Mouse (Mus musculus) embryonic facial prominence, embryonic 12.5 days (tissue): Measurements from ENCODE around the gene Tsr2. TPM values are rescaled to one million over a fixed set of nuclear protein-coding genes. Genes with fewer than 3 reads are reported as not detected.

Experiments used
- ATAC-seq: fragments of 200-750 bp; cut with Nextera tagmentation; 2 replicates; pipeline ENCODE4 v1.8.0; 2017; ENCODE audit not compliant: insufficient number of reproducible peaks, insufficient read depth, low FRiP score, low TSS enrichment
- H3K27ac ChIP-seq: fragments of 300-500 bp; sonication (generic); 2 replicates; pipeline ENCODE4 v1.5.1; 2016; ENCODE audit warnings: mild to moderate bottlenecking
- H3K27me3 ChIP-seq: fragments of 300-500 bp; sonication (generic); 2 replicates; pipeline ENCODE4 v1.6.1; 2016; ENCODE audit warnings: mild to moderate bottlenecking, moderate library complexity
- H3K36me3 ChIP-seq: fragments of 300-500 bp; sonication (generic); 2 replicates; pipeline ENCODE4 v1.6.1; 2016; ENCODE audit warnings: mild to moderate bottlenecking
- H3K4me1 ChIP-seq: fragments of 300-500 bp; sonication (generic); 2 replicates; pipeline ENCODE4 v1.6.1; 2016
- H3K4me2 ChIP-seq: fragments of 300-500 bp; sonication (generic); replicated peaks from 2 replicates; pipeline ENCODE4 v1.6.1; 2016; ENCODE audit warnings: mild to moderate bottlenecking, moderate library complexity
- H3K4me3 ChIP-seq: fragments of 300-500 bp; sonication (generic); 2 replicates; pipeline ENCODE4 v1.5.1; 2016; ENCODE audit warnings: mild to moderate bottlenecking
- H3K9ac ChIP-seq: fragments of 300-500 bp; sonication (generic); 2 replicates; pipeline ENCODE4 v1.6.1; 2016; ENCODE audit warnings: mild to moderate bottlenecking, moderate library complexity
- H3K9me3 ChIP-seq: fragments of 300-500 bp; sonication (generic); 2 replicates; pipeline ENCODE4 v1.6.1; 2016; ENCODE audit warnings: mild to moderate bottlenecking, moderate library complexity
- WGBS: fragments of 180-500 bp; shearing (Covaris S2); methylation state at CpG from one replicate; pipeline ENCODE4 v1.1.7; 2016; 5-methylcytosine and 5-hydroxymethylcytosine counted together
- polyA plus RNA-seq: library from polyadenylated mRNA; unstranded; fragments of >200 nt; fragmentation: Nextera tagmentation; extraction: Ambion mirVana; gene quantifications from 2 replicates; pipeline ENCODE4 v1.2.1, GENCODE M21; 2016

The Tsr2 gene
- polyA plus RNA-seq, 1 experiment from 2014 or later, result 47.8 TPM

DNA sequence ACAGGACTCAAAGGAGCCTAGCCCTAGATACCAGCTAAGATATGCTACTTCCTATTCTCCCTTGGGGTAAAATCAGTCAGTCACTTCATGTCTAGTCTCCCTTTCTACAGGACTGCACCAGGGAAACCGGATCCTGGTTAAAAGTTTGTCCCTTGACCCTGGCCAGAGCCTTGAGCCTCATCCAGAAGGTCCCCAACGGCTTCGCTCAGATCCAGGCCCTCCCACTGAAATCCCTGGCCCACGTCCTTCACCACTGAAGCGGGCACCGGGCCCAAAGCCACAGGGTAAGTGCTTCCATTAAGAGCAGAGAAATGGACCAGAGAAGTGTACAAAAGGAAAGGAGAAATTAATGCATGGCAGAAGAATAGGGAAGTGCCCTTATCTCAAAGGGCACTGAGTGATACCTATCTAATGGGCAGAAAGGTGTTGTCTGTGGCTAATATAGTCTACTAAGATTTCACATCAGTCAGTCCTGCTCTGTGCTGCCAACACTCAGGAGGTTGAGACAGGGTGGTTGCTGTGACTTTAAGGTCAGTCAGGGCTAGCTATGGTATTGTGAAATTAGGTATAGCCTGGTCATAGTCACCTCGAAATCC is 30.2 kb downstream of the Tsr2 start:
- H3K4me2 ChIP-seq, result no peak overlapping the region
- peaks cover 35% of the 10 kb centered on the region for H3K36me3 ChIP-seq
- H3K4me3 ChIP-seq, result no peak overlapping the region
- H3K27ac ChIP-seq, result no peak overlapping the region
- no peaks in the 10 kb centered on the region for H3K4me1 ChIP-seq
- no peak overlapping the region for H3K9ac ChIP-seq
- H3K9me3 ChIP-seq, result no peaks in the 10 kb centered on the region
- H3K27me3 ChIP-seq, result no peaks in the 10 kb centered on the region
- no peak for ATAC-seq
- 86% methylated on average over 7 of the region's 7 CpGs for WGBS

DNA sequence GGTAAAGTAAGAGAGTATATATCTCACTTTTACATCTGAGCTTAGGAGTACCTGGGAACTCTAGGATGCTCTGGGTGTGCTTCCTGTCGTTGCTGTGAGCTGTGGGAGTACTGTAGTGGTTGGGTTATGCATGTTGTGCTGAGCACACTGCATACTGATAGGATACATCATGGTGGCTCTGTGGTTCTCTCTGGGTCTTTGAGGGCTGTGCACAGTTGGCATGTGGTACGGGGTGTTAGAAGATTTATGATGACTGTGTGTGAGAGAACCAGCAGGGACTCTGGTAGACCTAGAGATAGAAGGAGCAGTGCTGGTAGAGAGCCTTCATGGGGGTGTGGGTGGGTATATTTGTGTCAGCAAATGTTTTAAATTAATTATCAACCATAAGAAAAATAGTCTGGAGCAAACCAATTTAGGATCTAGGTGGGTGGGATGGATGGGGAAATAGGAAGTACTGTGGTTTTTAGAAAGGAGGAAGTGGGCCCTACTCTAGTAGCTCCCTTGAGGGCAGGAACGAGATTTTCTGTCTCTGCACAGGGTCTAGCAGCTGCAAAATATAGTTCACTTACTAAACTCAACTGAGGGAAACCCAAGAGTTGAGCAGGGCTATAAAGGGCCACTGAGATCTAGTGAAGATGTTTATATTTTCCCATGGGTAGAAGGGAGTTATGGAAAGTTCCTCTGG is 34.6 kb downstream of the Tsr2 start:
- Histone ChIP-seq H3K4me1 (no peaks in the 10 kb centered on the region), H3K36me3 (peaks cover 7% of the 10 kb centered on the region; the same call in 1 of the 2 replicates), H3K9me3 (no peaks in the 10 kb centered on the region), H3K4me3 (no peak overlapping the region), H3K4me2 (no peak overlapping the region), H3K9ac (no peak overlapping the region), H3K27ac (no peak overlapping the region), H3K27me3 (peaks cover 4% of the 10 kb centered on the region; the same call in 1 of the 2 replicates)
- no peak for ATAC-seq
- 72% methylated on average over 3 of the region's 3 CpGs for WGBS

DNA sequence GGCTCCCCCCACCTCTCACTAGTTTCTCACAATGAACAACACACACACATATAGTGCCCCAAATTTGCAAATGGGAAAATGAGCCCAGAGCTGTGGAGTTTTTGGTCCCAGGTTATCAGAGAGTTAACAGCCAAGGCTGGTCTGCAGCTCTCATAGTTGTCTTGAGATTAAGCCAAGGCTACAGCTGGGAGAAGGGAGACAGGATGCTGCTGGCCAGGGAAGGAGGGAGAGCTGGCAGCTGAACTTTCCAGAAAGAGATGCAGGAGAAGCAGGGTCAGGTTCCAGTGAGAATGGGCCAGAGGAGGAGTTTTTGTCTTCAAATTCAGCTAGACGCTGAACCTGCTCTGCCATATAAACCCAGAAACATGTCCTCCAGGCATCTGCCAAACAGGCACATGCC is 37.0 kb downstream of the Tsr2 start:
- WGBS, result 80% methylated on average over 1 of the region's 1 CpGs
- Histone ChIP-seq H3K9me3 (no peaks in the 10 kb centered on the region), H3K4me1 (peaks cover 9% of the 10 kb centered on the region), H3K4me2 (no peak overlapping the region), H3K4me3 (no peak overlapping the region), H3K9ac (no peak overlapping the region), H3K27me3 (peaks cover 4% of the 10 kb centered on the region; the same call in 1 of the 2 replicates), H3K36me3 (no peaks in the 10 kb centered on the region), H3K27ac (no peak overlapping the region)
- ATAC-seq, result no peak

DNA sequence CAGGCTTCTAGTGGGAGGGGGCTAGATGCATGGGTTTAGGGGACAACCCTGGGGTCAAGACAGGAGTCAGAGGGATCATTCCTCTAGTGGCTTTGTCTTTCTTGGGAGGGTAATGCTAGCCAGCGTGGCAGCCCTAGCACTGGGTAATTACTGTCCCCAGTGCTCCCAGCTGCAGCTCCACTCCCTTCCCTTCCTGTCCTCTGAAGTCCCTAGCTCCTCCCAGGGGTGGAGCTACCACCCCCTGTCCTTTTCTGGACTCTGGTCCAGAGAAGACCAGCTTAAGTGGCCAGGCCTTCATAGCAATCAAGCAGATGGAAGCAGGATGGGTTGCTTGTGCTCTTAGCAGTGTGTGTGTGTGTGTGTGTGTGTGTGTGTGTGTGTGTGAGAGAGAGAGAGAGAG is 40.8 kb downstream of the Tsr2 start:
- Histone ChIP-seq H3K9me3 (no peaks in the 10 kb centered on the region), H3K4me1 (peaks cover 22% of the 10 kb centered on the region), H3K4me3 (no peak overlapping the region), H3K27ac (no peak overlapping the region), H3K36me3 (no peaks in the 10 kb centered on the region), H3K27me3 (peaks cover 4% of the 10 kb centered on the region; the same call in 1 of the 2 replicates), H3K9ac (no peak overlapping the region), H3K4me2 (no peak overlapping the region)
- 28% methylated on average over 1 of the region's 1 CpGs for WGBS
- ATAC-seq, result no peak

DNA sequence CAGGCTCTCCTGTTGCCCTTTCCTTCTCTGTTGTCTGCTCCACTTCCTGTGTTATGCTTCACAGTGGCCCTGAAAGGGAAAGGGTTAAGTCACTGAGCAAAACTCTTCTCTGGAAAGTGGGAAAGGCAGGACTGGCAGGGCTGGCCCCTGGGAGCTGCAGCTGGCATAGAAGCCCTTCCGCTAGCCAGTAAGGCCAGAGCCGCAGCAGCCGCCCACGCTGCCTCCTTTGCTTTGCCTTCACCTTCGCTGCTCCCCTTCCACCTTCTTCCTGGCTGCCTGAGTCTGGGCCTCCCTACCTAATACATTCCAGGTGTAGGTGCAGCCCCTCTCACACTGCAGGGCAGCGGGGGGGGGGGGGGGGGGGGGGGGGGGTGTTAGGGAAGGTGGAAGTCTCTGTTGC is 41.9 kb downstream of the Tsr2 start:
- WGBS, result 40% methylated on average over 5 of the region's 6 CpGs
- peaks cover 25% of the 10 kb centered on the region for H3K4me1 ChIP-seq
- H3K9ac ChIP-seq, result no peak overlapping the region
- H3K9me3 ChIP-seq, result no peaks in the 10 kb centered on the region
- H3K27me3 ChIP-seq, result peaks cover 4% of the 10 kb centered on the region; the same call in 1 of the 2 replicates
- H3K4me2 ChIP-seq, result peak overlapping the region; percentile 31
- no peak overlapping the region for H3K4me3 ChIP-seq
- peak overlapping the region; percentile 60; the same call in 1 of the 2 replicates for H3K27ac ChIP-seq
- 0 out of 2 replicates have a peak, but pooled peaks have one; percentile 52 for ATAC-seq
- no peaks in the 10 kb centered on the region for H3K36me3 ChIP-seq

DNA sequence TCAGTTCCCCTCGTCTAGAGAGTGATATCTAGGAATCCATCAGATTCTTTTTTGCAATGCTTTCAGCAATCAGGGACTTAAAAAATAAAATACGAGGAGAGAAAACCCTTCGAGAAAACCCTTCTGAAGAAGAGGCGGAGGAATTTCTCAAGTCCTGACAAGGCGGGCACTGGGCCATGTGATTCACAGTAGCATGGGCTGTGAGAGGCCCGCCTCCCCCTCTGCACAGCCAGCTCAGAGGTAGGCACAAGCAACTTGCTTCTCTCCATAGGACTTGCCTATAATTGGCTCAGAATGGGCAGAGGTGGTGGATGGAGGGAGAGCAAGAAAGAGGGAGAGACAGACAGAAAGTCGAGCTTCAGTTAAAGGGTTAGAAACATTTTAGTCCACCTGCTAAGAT is 46.0 kb downstream of the Tsr2 start:
- Histone ChIP-seq H3K4me2 (no peak overlapping the region), H3K4me1 (peaks cover 34% of the 10 kb centered on the region), H3K36me3 (no peaks in the 10 kb centered on the region), H3K4me3 (no peak overlapping the region), H3K27me3 (no peaks in the 10 kb centered on the region), H3K9me3 (no peaks in the 10 kb centered on the region), H3K9ac (no peak overlapping the region), H3K27ac (no peak overlapping the region)
- 72% methylated on average over 7 of the region's 7 CpGs for WGBS
- ATAC-seq, result no peak

DNA sequence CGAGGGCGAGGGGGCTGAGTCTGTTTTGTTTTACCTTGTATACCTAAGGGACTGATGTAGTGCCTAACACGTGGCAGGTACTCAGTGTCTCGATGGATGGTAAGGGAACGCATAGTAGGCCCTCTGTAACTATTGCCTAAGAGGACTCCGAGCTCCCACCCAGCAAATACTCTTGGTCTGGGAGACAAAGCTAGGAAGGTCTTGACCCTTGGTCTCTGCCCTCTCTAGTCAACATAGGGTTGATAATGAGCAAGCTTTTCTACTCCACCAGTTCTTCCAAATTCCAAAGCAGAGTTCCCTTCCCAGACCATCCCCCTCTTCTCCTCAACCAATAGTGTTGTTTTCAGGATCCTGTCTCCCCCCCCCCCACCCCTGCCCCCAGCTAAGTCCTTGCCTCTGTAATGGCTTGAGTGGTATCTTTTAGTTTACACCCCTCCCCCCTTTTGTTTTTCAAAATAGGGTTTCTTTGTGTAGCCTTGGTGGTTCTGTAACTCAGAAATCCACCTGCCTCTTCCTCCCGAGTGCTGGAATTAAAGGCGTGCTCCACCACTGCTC is 46.6 kb downstream of the Tsr2 start:
- peaks cover 30% of the 10 kb centered on the region for H3K4me1 ChIP-seq
- no peaks in the 10 kb centered on the region for H3K36me3 ChIP-seq
- no peak overlapping the region for H3K9ac ChIP-seq
- H3K4me3 ChIP-seq, result 0 out of 2 replicates have a peak overlapping the region, but pooled peaks have one; percentile 70
- 45% methylated on average over 8 of the region's 8 CpGs for WGBS
- no peak overlapping the region for H3K27ac ChIP-seq
- H3K27me3 ChIP-seq, result no peaks in the 10 kb centered on the region
- no peak for ATAC-seq
- peak overlapping the region; percentile 63 for H3K4me2 ChIP-seq
- no peaks in the 10 kb centered on the region for H3K9me3 ChIP-seq

DNA sequence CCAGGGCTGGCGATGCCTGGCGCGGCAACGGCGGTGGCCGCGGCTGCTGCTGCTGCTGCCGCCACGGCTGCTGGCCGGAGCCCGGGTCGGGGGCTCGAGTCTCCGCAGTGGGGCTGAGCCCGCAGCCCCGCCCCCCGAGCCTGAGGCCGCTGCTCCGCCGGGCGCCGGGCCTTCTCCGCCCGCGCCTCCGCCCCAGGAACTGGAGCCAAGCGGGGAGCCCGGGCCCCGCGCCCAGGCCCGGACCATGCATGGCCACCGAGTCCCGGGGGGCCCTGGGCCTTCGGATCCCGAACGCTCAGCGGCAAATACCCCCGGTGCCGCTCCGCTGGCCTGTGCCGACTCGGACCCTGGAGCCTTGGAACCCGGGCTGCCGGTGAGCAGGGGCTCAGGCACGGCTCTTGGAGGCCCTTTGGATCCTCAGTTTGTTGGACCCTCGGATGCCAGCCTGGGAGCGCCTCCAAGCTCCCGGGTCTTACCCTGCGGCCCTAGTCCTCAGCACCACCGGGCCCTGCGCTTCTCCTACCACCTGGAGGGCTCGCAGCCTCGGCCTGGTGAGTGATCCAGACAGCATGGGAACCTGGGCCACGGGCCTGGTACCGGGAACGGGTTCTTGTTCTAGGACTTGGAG is 48.8 kb downstream of the Tsr2 start:
- 26% methylated on average over 55 of the region's 56 CpGs for WGBS
- Histone ChIP-seq H3K27me3 (no peaks in the 10 kb centered on the region), H3K9me3 (no peaks in the 10 kb centered on the region), H3K4me1 (peaks cover 15% of the 10 kb centered on the region; the same call in 1 of the 2 replicates), H3K9ac (peak overlapping the region; percentile 87), H3K27ac (peak overlapping the region; percentile 94), H3K4me2 (peak overlapping the region; percentile 63), H3K36me3 (no peaks in the 10 kb centered on the region), H3K4me3 (peak overlapping the region; percentile 70)
- 0 out of 2 replicates have a peak, but pooled peaks have one; percentile 11 for ATAC-seq

DNA sequence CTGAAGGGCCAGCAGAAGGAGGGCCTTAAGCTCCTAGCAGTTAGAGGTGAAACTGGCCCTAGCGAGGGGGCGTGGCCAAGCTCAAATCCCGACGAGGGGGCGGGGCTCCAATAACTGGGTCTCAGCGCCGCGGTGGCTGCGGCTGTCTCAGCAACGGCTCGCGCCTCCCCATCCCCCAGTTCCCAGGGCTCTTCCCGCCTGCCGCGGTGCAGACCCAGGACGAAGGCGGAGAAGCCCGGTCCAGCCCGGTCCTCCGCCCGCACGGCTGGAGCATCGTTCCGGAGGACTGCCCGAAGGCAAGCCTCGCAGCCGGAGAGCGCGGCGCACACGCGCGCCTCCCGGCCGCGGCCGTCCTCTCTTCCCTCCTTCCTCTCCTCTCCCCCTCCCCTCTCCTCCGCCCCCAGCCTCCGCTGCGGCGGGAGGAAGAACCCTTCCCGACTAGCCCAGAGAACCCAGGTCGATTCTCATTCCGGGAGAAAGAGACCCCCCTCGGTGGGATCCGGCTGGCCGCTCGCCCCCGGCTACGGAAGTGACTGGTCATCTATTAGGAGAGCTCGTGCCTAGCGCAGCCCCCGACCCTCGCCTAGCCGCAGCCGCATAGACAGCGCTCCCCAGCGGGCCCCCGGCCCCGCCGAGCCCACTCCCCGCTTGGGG is 49.4 kb downstream of the Tsr2 start:
- 24% methylated on average over 24 of the region's 62 CpGs for WGBS
- Histone ChIP-seq H3K4me1 (peaks cover 15% of the 10 kb centered on the region; the same call in 1 of the 2 replicates), H3K9ac (peak overlapping the region; percentile 87), H3K4me3 (peak overlapping the region; percentile 70), H3K27ac (peak overlapping the region; percentile 94), H3K36me3 (no peaks in the 10 kb centered on the region), H3K4me2 (peak overlapping the region; percentile 63), H3K27me3 (no peaks in the 10 kb centered on the region), H3K9me3 (no peaks in the 10 kb centered on the region)
- peak; percentile 79 for ATAC-seq

DNA sequence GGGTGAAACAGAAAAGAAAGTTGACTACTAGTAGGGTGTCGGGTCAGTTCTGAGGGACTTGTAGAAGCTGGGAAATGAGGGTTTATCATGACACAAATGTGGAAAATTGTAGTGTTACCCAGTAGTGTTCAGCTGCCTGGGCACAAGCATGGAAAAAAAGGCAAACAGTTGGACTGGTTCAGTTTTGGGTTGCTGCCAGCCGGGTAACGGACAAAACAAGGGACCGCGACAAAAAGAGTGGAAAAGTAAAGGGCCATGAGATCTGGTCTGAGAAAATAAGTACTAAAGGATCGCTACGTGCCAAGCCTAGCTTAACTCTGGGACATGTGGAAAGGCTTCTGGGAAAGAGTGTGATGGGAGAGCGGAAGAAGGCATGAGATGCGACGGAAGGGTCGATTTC is 50.0 kb downstream of the Tsr2 start:
- no peaks in the 10 kb centered on the region for H3K9me3 ChIP-seq
- peaks cover 15% of the 10 kb centered on the region; the same call in 1 of the 2 replicates for H3K4me1 ChIP-seq
- peak overlapping the region; percentile 87 for H3K9ac ChIP-seq
- H3K27me3 ChIP-seq, result no peaks in the 10 kb centered on the region
- H3K27ac ChIP-seq, result peak overlapping the region; percentile 94
- WGBS, result 48% methylated on average over 11 of the region's 11 CpGs
- H3K4me3 ChIP-seq, result peak overlapping the region; percentile 70
- no peaks in the 10 kb centered on the region for H3K36me3 ChIP-seq
- peak overlapping the region; percentile 63 for H3K4me2 ChIP-seq
- ATAC-seq, result no peak

DNA sequence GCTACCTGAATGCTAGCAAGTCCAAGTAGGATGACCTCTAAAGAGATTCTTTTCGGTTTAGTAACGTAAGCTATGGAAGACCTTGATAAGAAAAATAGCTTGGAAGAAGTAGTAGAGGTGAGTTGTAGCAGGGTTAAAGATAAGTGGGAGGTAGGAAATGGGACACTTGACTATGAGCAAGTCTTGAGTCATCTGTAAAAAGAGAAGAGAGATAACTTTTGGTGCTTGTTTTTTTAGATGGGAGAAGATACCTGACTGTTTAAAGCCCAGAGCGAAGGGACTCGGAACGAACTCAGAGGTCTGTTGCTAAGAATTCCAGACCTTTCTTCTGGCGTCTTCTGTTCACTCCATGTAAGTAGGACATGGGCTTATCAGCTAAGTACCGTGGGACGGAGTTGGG is 50.5 kb downstream of the Tsr2 start, which contains the start of gene Fgd1:
Fgd1 (plus strand) TSS at position 301 of the 400 bp plus-strand sequence.
- no peak for ATAC-seq
- Histone ChIP-seq H3K9ac (peak within 1 kb of the TSS; percentile 87), H3K36me3 (no peaks in the 10 kb centered on the region), H3K9me3 (no peaks in the 10 kb centered on the region), H3K27me3 (no peaks in the 10 kb centered on the region), H3K4me3 (peak within 1 kb of the TSS; percentile 70), H3K4me1 (peaks cover 15% of the 10 kb centered on the region; the same call in 1 of the 2 replicates), H3K4me2 (peak within 1 kb of the TSS; percentile 63), H3K27ac (peak within 1 kb of the TSS; percentile 94)
- 92% methylated on average over 8 of the region's 8 CpGs for WGBS
